Mouse (Mus musculus) hindbrain, embryonic 15.5 days (tissue): ENCODE data around the gene Tmem217. TPM values are rescaled to one million over a fixed set of nuclear protein-coding genes. Genes with fewer than 3 reads are reported as not detected.

Experiments
- ATAC-seq: fragments of 200-750 bp; cut with Nextera tagmentation; 2 replicates; pipeline ENCODE4 v1.8.0; 2017; ENCODE audit warnings: low read depth, moderate number of reproducible peaks, moderate TSS enrichment; ENCODE audit not compliant: low FRiP score
- H3K27ac ChIP-seq: fragments of 300-500 bp; sonication (generic); replicated peaks from 2 replicates; pipeline ENCODE4 v1.5.1; 2015; ENCODE audit warnings: mild to moderate bottlenecking, inconsistent platforms
- H3K27me3 ChIP-seq: fragments of 300-500 bp; sonication (generic); 2 replicates; pipeline ENCODE4 v1.6.1; 2015; ENCODE audit warnings: control low read depth, inconsistent platforms
- H3K36me3 ChIP-seq: fragments of 300-500 bp; sonication (generic); 2 replicates; pipeline ENCODE4 v1.6.1; 2015; ENCODE audit warnings: control low read depth, inconsistent platforms
- H3K4me1 ChIP-seq: fragments of 300-500 bp; sonication (generic); replicated peaks from 2 replicates; pipeline ENCODE4 v1.6.1; 2015; ENCODE audit warnings: control low read depth, inconsistent platforms
- H3K4me2 ChIP-seq: fragments of 300-500 bp; sonication (generic); 2 replicates; pipeline ENCODE4 v1.6.1; 2015; ENCODE audit warnings: moderate library complexity, mild to moderate bottlenecking, inconsistent platforms
- H3K4me3 ChIP-seq: fragments of 300-500 bp; sonication (generic); 2 replicates; pipeline ENCODE4 v1.5.1; 2015; ENCODE audit warnings: mild to moderate bottlenecking, inconsistent platforms
- H3K9ac ChIP-seq: fragments of 300-500 bp; sonication (generic); 2 replicates; pipeline ENCODE4 v1.6.1; 2015; ENCODE audit warnings: inconsistent platforms
- H3K9me3 ChIP-seq: fragments of 300-500 bp; sonication (generic); 2 replicates; pipeline ENCODE4 v1.6.1; 2016; ENCODE audit warnings: control low read depth, inconsistent platforms
- WGBS: fragments of 180-500 bp; shearing (Covaris S2); methylation state at CpG from one replicate; pipeline ENCODE4 v1.1.7; 2015; 5-methylcytosine and 5-hydroxymethylcytosine counted together
- polyA plus RNA-seq: library from polyadenylated mRNA; unstranded; fragments of >200 nt; fragmentation: Nextera tagmentation; extraction: Ambion mirVana; gene quantifications from 2 replicates; pipeline ENCODE4 v1.2.1, GENCODE M21; 2015

Gene Tmem217
- polyA plus RNA-seq, 1 experiment from 2014 or later: 1.3 TPM

DNA sequence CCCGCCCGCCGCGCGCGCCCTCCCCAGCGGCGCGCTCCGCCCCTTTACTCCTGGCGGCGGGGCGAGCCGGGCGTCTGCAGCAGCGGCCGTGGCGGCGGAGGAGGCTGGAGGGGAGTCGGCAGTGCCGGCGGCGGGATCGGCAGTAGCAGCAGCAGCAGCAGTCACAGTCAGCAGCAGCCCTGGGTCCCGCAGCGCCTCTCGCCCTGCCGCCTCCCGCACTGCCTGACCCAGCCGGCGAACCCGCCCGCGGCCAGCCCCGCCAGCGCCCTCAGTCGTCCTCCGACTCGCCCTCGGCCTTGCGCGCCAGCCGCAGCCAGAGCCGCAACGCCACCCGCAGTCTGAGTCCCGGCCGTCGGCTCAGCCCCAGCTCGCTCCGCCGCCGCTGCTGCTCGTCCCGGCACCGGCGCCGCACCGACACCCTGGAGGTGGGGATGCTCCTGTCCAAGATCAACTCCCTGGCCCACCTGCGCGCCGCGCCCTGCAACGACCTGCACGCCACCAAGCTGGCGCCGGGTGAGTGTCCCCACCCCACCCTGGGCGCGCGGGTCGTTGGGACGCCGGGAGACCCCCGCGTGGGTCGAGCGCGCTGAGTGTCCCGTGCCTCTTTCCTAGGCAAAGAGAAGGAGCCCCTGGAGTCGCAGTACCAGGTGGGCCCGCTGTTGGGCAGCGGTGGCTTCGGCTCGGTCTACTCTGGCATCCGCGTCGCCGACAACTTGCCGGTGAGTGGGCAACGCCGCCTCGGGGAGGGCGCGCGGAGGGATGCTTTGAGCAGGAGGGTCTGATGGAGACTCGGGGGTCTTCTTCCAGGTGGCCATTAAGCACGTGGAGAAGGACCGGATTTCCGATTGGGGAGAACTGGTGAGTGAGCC, 61.2 kb downstream of the Tmem217 start, which contains the start of gene Pim1:
Gene Pim1 (plus strand): TSS at position 41 of the 869 bp plus-strand sequence.
- WGBS: under 1% methylated on average over 89 of the region's 99 CpGs
- Histone ChIP-seq H3K9ac (peak within 1 kb of the TSS; percentile 76), H3K4me1 (peaks cover 32% of the 10 kb centered on the region), H3K27ac (peak within 1 kb of the TSS; percentile 89), H3K4me3 (peak within 1 kb of the TSS; percentile 90), H3K9me3 (no peaks in the 10 kb centered on the region), H3K27me3 (no peaks in the 10 kb centered on the region), H3K36me3 (peaks cover 4% of the 10 kb centered on the region; the same call in 1 of the 2 replicates), H3K4me2 (peak within 1 kb of the TSS; percentile 85)
- peak; percentile 59 for ATAC-seq

DNA sequence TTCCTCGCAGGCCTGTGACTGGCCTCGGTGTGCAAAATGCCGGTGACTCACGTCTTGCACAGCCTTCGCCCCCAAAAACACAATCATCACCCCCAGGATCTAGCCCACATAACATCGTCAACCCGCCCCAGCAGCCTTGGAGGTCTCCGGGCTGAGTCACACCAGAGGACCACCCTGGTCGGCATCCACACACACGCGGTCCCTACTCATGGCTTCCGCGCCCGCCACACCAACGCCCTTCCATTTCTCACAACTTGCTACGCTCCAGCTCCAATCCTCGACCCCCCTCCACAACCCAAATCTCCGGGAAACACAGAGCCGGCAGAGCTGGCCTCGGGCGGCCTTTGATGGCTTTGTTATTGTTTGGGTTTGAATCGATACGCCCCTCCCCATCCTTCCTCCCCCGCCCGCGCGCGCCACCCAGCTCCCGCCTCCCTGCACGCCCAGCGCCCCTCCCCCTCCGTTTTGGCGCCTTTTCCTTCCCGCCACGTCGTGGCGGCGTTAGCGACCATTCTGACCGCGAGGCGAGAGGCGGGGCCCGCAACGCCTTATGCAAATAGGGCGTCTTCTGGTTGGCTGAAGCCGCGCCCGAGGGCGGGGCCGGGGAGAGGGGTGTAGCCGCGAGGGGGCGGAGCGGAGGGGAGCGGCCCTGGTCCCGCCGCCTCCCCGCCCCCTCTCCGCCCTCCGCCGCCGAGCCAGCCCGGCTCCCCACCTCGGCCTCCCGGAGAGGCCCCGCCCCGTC, 62.0 kb downstream of the Tmem217 start:
- ATAC-seq: peak; percentile 94
- WGBS: under 1% methylated on average over 53 of the region's 68 CpGs
- Histone ChIP-seq H3K9me3 (no peaks in the 10 kb centered on the region), H3K27ac (peak overlapping the region; percentile 89), H3K36me3 (peaks cover 4% of the 10 kb centered on the region; the same call in 1 of the 2 replicates), H3K4me2 (peak overlapping the region; percentile 85), H3K4me1 (peaks cover 32% of the 10 kb centered on the region), H3K4me3 (peak overlapping the region; percentile 90), H3K9ac (peak overlapping the region; percentile 57), H3K27me3 (no peaks in the 10 kb centered on the region)

DNA sequence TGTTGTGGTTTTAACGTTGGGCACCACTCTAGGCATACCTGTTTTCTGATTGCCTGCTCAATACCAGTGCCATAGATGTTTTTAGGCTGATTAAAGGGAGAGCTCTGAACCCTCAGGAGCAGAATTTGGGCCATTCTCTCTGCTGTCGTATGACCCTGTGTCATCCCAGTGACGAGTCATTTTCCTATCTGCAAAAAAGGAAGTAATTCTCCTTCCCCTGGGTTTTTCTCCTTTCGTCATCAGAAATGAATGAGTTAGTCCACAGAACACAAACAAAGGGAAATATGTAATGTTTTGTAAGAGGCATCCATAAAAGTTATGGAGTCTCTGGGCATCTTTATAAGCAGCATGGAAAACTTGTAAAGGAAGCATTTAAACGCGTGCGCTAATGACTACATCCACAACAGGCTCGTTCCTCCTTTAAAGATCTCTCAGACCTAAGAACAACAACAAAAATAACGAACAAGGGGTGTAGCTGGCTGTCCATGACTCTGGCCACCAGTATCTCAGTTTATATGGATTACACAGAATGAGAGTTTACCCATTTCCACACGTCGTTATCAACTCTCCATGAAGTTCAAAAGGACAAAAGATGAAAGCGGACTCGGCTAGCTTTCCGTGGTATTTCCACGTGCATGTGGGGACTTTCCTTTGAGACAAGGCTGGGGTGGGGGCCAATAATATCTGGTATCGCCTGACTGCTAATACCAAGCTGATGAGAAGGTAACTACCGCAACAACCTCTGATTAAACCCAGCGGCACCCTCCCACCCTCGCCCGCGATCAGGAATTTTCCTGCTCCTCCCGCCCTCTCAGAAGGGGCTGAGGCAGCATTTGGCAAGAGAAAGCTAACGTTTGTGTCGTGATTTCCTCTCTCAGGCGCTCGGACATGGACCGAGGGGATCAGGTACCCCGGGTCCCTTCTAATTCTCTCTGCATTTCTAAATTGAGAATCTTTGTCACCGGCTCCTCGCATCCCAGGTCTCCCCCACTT, 62.9 kb downstream of the Tmem217 start:
- H3K27ac ChIP-seq: peak overlapping the region; percentile 89
- no peaks in the 10 kb centered on the region for H3K9me3 ChIP-seq
- no peaks in the 10 kb centered on the region for H3K36me3 ChIP-seq
- peak overlapping the region; percentile 85 for H3K4me2 ChIP-seq
- no peak; the same call in 1 of the 2 replicates for ATAC-seq
- 5% methylated on average over 30 of the region's 30 CpGs for WGBS
- H3K4me3 ChIP-seq: peak overlapping the region; percentile 90
- H3K4me1 ChIP-seq: peaks cover 28% of the 10 kb centered on the region
- H3K9ac ChIP-seq: peak overlapping the region; percentile 57
- H3K27me3 ChIP-seq: no peaks in the 10 kb centered on the region

DNA sequence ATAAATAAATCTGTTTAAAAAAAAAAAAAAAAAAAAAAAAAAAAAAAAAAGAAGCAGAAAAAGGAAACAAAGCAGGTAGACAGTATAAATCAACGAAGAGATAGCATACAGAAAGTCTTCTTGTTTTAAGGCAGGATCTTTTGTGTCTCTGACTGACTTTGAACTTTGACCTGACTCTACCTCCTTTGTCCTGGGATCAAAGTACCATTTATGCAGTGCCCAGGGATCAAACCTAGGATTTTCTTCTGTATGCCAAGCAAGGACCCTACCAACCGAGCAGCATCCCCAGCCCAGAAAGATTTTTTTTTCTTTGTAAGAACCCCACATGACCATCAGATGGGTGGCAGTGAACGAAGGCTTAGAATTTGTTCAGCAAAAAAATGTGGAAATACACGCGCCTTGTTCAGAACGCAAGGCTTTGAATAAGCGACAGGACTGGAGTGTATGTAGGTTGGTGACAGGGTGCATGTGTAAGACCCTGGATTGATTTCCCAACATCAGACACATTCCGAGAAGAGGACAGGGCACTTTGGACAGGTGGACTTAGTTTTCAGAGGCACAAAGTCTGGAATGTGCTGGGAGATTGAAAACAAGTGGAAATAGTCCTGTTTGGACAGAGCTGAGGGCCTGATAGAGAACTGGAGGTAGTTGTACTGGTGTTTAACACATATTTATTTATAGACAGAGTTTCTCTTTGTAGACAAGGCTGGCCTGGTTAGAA, 63.8 kb downstream of the Tmem217 start:
- no peak overlapping the region; the same call in 1 of the 2 replicates for H3K4me3 ChIP-seq
- H3K36me3 ChIP-seq: no peaks in the 10 kb centered on the region
- no peak overlapping the region for H3K27ac ChIP-seq
- no peaks in the 10 kb centered on the region for H3K27me3 ChIP-seq
- 74% methylated on average over 8 of the region's 8 CpGs for WGBS
- peaks cover 26% of the 10 kb centered on the region for H3K4me1 ChIP-seq
- ATAC-seq: no peak
- no peak overlapping the region for H3K9ac ChIP-seq
- H3K9me3 ChIP-seq: no peaks in the 10 kb centered on the region
- peak overlapping the region; percentile 85; the same call in 1 of the 2 replicates for H3K4me2 ChIP-seq

DNA sequence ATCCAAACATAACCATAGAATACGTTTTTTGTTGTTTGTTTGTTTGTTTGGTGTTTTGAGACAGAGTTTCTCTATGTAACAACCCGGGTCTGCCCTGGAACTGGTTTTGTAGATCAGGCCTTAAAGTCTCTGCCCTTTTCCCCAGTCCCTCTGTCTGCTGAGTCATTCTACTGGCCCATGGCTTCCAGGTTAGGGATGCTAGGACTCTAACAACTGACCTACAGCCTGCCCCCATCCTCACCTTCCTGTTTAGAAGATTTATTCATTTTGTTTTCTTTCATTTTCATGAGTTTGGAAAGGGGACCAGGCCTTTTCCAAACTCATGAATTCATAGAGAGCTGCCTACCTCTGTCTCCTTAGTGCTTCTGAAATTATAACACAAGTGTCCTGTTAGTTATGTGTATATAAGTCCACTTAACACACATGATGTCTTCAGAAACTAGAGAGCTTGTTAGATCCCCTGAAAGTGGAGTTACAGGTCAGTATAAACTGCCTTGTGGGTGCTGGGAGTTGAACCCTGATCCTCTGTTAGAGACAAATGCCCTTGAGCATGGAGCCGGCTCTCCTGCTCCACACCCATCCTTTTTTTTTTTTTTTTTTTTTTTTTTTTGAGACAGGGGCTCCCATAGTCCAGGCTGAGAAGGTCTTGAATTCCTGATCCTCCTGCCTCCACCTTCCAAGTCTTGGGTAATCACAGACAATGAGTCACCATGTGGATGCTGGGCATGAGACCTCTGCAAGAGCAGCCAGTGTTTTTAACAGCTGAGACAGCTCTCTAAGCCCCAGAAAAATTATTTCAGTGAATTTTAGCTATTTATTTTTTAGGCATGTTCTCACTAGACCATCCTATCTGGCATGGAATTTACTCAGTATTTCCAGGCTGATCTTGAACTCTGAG, 66.6 kb downstream of the Tmem217 start:
- WGBS: 77% methylated on average over 3 of the region's 3 CpGs
- no peak for ATAC-seq

DNA sequence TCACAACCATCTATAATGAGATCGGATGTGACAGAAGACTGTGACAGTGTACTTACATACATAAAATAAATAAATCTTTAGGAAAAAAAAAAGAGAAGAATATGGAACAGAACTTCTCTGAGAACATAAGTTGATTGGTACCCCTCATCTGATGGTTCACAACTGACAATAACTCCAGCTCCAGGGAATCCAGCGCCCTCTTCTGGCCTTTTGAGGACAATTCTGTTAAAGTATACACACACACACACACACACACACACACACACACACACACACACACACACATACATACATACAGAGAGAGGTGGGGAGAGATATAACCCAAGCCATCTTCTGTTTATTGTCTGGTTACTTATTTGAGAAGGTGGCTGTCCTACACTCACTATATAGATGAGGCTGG, 67.8 kb downstream of the Tmem217 start:
- Histone ChIP-seq H3K4me3 (no peak overlapping the region), H3K9ac (no peak overlapping the region), H3K36me3 (no peaks in the 10 kb centered on the region), H3K27ac (no peak overlapping the region), H3K27me3 (no peaks in the 10 kb centered on the region), H3K4me2 (no peak overlapping the region), H3K9me3 (no peaks in the 10 kb centered on the region), H3K4me1 (peaks cover 8% of the 10 kb centered on the region)
- whole genome bisulfite sequencing: 83% methylated on average over 2 of the region's 2 CpGs
- no peak for ATAC-seq

More for the DNA sequence above, 66.6 kb downstream of the Tmem217 start:
- Histone ChIP-seq H3K27ac (no peak overlapping the region), H3K36me3 (no peaks in the 10 kb centered on the region), H3K9me3 (no peaks in the 10 kb centered on the region), H3K4me3 (no peak overlapping the region), H3K4me2 (no peak overlapping the region), H3K27me3 (no peaks in the 10 kb centered on the region), H3K9ac (no peak overlapping the region), H3K4me1 (peaks cover 8% of the 10 kb centered on the region)

DNA sequence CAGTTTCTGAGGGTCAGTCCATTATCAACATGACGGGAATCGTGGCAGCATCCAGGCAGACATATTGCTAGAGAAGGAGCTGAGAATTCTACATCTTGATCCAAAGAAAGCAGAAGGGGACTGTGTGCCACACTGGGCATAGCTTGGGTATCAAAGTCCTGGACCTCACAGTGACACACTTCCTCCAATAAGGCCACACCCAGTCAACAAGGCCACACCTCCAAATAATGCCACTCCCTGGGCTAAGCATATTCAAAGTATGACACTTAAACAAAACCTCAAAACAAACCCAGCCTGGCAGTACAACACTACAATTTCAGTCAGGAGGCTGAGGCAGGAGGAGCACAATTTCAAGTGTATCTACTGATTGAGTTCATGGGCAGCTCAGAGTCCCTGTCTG, 68.9 kb downstream of the Tmem217 start:
- no peak overlapping the region for H3K27ac ChIP-seq
- no peak for ATAC-seq
- H3K27me3 ChIP-seq: no peaks in the 10 kb centered on the region
- no peak overlapping the region for H3K4me3 ChIP-seq
- no peaks in the 10 kb centered on the region for H3K9me3 ChIP-seq
- no peaks in the 10 kb centered on the region for H3K36me3 ChIP-seq
- no peak overlapping the region for H3K4me2 ChIP-seq
- no peaks in the 10 kb centered on the region for H3K4me1 ChIP-seq
- H3K9ac ChIP-seq: no peak overlapping the region
- 94% methylated on average over 2 of the region's 2 CpGs for WGBS

DNA sequence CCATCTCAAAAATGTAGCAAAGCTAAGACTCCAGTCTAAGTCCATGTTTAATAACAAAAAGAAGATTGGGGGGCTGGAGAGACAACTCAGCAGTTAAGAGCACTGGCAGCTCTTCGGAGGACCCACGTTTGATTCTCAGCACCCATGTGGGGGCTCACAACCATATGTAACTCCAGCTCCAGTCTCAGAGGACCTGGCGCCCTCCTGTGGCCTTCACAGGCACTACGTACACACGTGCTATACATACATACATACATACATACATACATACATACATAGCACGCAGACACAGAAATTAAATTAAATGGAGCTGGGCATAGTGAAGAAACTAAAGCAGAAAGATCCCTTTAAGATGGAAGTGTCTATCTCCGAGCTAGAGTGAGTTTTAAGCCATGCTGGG, 69.6 kb downstream of the Tmem217 start:
- H3K27ac ChIP-seq: no peak overlapping the region

DNA sequence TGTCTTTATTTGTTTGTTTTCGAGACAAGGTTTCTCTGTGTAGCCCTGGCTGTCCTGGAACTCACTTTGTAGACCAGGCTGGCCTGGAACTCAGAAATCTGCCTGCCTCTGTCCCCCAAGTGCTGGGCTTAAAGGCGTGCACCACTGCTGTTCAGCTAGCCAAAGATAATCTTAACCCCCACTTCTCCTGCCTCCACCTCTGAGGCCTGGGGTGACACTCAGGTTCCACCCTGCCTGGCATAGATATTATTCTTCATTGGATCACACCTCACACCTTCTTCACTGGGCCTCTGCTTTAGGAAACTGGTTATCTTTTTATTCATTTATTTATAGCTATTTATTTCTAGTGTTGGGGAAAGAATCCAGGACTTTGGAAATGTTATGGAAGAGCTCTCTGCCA, 71.9 kb downstream of the Tmem217 start:
- H3K4me2 ChIP-seq: no peak overlapping the region
- no peaks in the 10 kb centered on the region for H3K9me3 ChIP-seq
- no peak overlapping the region for H3K27ac ChIP-seq
- H3K4me1 ChIP-seq: no peaks in the 10 kb centered on the region
- H3K4me3 ChIP-seq: no peak overlapping the region
- no peaks in the 10 kb centered on the region for H3K36me3 ChIP-seq
- ATAC-seq: no peak
- no peaks in the 10 kb centered on the region for H3K27me3 ChIP-seq
- 83% methylated on average over 2 of the region's 2 CpGs for WGBS
- no peak overlapping the region for H3K9ac ChIP-seq

More for the DNA sequence above, 69.6 kb downstream of the Tmem217 start:
- H3K4me2 ChIP-seq: no peak overlapping the region
- no peaks in the 10 kb centered on the region for H3K36me3 ChIP-seq
- no peaks in the 10 kb centered on the region for H3K4me1 ChIP-seq
- H3K9me3 ChIP-seq: no peaks in the 10 kb centered on the region
- 91% methylated on average over 7 of the region's 7 CpGs for WGBS
- no peak overlapping the region for H3K9ac ChIP-seq
- no peaks in the 10 kb centered on the region for H3K27me3 ChIP-seq
- no peak overlapping the region for H3K4me3 ChIP-seq
- no peak for ATAC-seq

DNA sequence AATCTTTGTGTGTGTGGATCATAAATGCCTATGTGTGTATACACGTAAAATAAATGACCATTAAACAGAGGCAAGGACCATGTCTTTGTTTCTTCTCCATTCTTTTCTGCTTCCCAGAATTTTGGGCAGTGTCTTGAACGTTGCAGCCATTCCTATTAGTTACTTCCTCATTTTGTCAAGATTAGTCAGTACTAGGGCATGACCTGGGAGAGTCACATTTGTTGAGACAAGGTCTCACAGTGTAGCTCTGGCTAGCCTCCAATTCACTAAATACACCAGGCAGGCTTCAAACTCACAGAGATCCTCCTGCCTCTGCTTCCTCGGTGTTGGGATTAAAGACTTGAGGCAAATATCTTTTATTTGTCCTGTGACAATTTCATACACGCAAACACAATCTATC, 73.9 kb downstream of the Tmem217 start:
- 93% methylated on average over 4 of the region's 4 CpGs for WGBS
- no peak for ATAC-seq
- H3K9ac ChIP-seq: no peak overlapping the region

More for the DNA sequence above, 73.9 kb downstream of the Tmem217 start:
- Histone ChIP-seq H3K36me3 (no peaks in the 10 kb centered on the region), H3K27me3 (no peaks in the 10 kb centered on the region), H3K4me2 (no peak overlapping the region), H3K27ac (no peak overlapping the region), H3K4me3 (no peak overlapping the region), H3K9me3 (no peaks in the 10 kb centered on the region), H3K4me1 (no peaks in the 10 kb centered on the region)
